Mouse (Mus musculus) olfactory bulb, adult 2 months (tissue): ENCODE data around the gene Fancd2os.

Experiments
- CTCF ChIP-seq: fragments of 200-500 bp; IDR thresholded peaks from 2 replicates; pipeline ENCODE4 v1.5.1; 2012; ENCODE audit warnings: low read depth, mild to moderate bottlenecking, low read length, moderate library complexity; ENCODE audit not compliant: insufficient read depth
- POLR2A ChIP-seq: fragments of 200-500 bp; IDR thresholded peaks from 2 replicates; pipeline ENCODE4 v1.6.1; 2012; ENCODE audit warnings: mild to moderate bottlenecking, low read depth, low read length, moderate library complexity; ENCODE audit not compliant: insufficient read depth

DNA sequence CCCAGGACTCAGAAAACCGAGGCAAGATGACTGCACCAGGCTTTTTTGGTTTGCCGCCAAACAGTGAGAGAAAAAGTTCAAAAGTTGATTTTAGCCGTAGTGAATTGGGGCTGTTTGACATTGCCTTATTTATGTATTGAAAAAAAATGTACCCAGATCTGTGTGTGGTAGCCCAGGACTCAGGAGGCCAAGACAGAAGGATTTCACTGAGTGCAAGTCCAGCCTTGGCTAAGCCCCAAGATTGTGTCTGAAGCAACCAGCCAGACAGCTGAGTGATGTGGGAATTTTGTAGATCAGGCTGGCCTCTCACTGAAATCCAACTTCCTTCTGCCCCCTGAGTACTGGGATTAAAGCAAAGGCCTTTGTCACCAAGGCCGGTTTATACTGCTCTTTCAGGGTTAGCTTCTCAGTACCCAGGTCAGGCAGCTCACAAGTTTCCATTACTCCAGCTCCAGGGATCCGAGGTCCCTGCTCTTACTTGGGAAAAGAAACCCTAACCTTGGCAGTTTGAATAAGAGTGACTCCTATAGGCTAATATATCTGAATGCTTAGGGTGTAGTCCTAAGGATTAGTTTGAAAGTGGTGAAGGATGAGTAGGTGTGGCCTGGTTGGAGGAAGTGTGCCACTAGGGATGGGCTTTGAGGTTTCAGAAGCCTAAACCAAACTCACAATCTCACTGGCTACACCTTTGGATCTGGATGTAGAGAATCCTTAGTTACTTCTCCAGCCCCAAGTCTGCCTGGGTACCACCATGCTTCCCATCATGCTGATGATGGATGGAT is 24.7 kb upstream of the Fancd2os start:
- no peak for TF ChIP-seq CTCF
- TF ChIP-seq POLR2A = no peak
